Mouse (Mus musculus): Measurements from ENCODE around the gene Shq1. TPM values are rescaled to one million over a fixed set of nuclear protein-coding genes. Genes with fewer than 3 reads are reported as not detected.

The Shq1 gene
- 1.9 TPM for polyA plus RNA-seq (2014; fragmentation: Illumina TruSeq; extraction: RNeasy Lipid Tissue Mini Kit (QIAGEN cat#74804); ENCODE audit: low read depth, low replicate concordance)

GRCm38 (mm10) chr6:100670880-100671344 is at the start of gene Shq1:
Shq1 (minus strand) TSS chr6:100671157.

DNA sequence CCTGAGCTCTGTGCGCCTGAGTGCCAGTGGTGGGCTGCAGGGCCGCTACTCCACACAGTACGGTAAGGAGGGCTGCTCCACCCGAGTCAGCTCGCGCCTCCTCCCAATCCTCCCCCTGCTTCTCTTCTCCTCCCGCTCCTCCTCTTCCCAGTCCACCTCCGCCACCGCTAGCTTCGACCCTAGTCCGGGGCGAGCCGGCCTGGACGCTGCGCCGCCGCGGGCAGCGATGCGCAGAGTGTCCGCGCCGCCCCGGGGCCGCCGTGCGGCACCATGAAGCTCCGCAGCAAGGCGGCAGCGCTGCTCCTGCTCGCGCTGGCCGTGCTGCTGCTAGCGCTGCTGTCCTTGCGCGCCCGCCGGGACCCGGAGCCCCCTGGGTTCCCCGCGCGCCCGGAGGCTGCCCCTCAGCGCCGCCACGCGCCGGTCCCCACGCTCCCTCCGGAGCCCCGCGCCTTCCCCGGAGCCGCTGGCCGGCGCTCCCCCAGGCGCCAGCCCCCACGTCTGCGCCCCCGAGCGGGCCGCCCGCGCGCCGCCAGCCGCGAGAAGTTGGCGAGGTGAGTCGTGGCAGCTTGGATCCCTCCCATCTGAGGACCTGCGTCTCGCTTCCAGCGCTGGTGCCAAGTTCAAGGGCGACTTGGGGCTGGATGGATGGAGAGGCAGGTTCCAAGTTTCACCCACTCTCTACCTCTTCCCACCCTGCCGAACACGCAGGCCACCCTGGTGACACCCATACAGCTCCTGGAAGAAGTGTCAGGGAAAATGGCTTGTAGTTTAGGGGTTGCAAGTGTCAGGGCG is 33.8 kb upstream of the Shq1 start, which contains the start of gene Gxylt2:
Gene Gxylt2, plus strand, starts transcription at position 161 of the 792 bp plus-strand sequence.

Other genes with a start within 250 kb of the Shq1 start
- gene Gxylt2, start 33.6 kb upstream of the Shq1 start, polyA plus RNA-seq (2014; fragmentation: Illumina TruSeq; extraction: RNeasy Lipid Tissue Mini Kit (QIAGEN cat#74804); ENCODE audit: low read depth, low replicate concordance): 1.3 TPM
- 129 TPM for gene Ppp4r2, start 162.5 kb upstream of the Shq1 start, polyA plus RNA-seq (2014; fragmentation: Illumina TruSeq; extraction: RNeasy Lipid Tissue Mini Kit (QIAGEN cat#74804); ENCODE audit: low read depth, low replicate concordance)